Mouse (Mus musculus) brain, adult 10 weeks (tissue): Measurements from ENCODE around the gene Zfp30. TPM values are rescaled to one million over a fixed set of nuclear protein-coding genes. Genes with fewer than 3 reads are reported as not detected.

Experiments used
- polyA plus RNA-seq: library from polyadenylated mRNA; stranded (reverse); fragments of 350-450 nt; fragmentation: Illumina TruSeq; extraction: RNeasy Lipid Tissue Mini Kit (QIAGEN cat#74804); gene quantifications from one replicate; pipeline ENCODE4 v1.2.3, GENCODE M21; 2015; ENCODE audit warnings: low read depth, low replicate concordance

Zfp30 gene
- polyA plus RNA-seq = 9.1 TPM

DNA sequence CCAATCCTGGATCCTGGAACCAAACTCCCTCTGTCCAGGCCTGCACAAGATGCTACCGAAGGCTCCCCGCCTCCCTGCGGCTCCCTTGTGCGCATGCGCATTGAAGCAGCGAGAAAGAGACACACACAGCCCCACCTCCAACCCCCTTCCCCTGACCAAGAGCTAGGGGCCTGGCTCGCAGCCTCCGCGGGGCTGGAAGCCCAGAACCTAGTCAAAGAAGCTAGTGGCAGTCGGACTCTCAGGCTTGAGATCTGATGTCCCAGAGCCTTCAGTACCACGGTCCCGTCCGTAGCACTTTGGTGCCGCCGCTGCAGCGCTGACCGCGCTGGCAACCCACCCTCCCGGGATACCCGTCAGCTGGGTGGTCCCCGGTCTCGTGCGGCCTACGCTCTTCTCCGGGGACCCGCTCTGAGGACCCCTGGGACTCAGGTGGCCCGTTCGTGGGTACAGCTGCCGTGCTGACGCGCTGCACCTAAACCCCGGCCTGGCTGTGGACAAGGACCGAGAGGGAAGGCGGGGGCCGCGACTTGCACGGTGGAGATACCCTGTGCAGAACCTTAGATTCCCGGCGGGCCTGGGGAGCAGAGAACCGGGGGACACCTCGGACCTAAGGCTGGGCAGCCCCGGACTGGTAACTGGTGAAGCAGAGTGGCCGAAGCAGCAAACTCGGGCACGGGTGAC lies at the start of gene Zfp30:
Gene Zfp30, plus strand, starts transcription at position 128 of the 681 bp plus-strand sequence.

GRCm38 (mm10) chr7:29768090-29768900 lies 15.5 kb upstream of the Zfp30 start, which contains the start of gene Zfp84:
Gene Zfp84 (plus strand): TSS chr7:29768552.

GRCm38 (mm10) chr7:29815910-29816429 lies 32.2 kb downstream of the Zfp30 start, which contains the start of gene Zfp790:
Gene Zfp790 (plus strand): TSS chr7:29816114.

Other genes starting within 250 kb of the Zfp30 start
- not detected for gene Catsperg2, start 57.0 kb upstream of the Zfp30 start, polyA plus RNA-seq
- 8.2 TPM for gene Zfp84, start 15.4 kb upstream of the Zfp30 start, polyA plus RNA-seq
- 10.1 TPM for gene Zfp790, start 32.1 kb downstream of the Zfp30 start, polyA plus RNA-seq
- 16.6 TPM for gene Zfp940, start 69.7 kb downstream of the Zfp30 start, polyA plus RNA-seq
- gene Zfp420, start 76.0 kb downstream of the Zfp30 start, polyA plus RNA-seq = 20.0 TPM
- 16.2 TPM for gene Zfp27, start 122.6 kb downstream of the Zfp30 start, polyA plus RNA-seq
- gene Zfp383, start 124.2 kb downstream of the Zfp30 start, polyA plus RNA-seq = 13.4 TPM
- 11.1 TPM for gene Zfp74, start 170.1 kb downstream of the Zfp30 start, polyA plus RNA-seq
- gene Zfp568, start 200.0 kb downstream of the Zfp30 start, polyA plus RNA-seq = 1.8 TPM